Mouse (Mus musculus): ENCODE measurements around the gene Aurkaip1. TPM values are rescaled to one million over a fixed set of nuclear protein-coding genes. Genes with fewer than 3 reads are reported as not detected.

The Aurkaip1 gene
- polyA plus RNA-seq, 1 experiment from 2014 or later: 124 TPM

- Histone ChIP-seq H3K27ac (no peak overlapping the region), H3K9me3 (replicated peaks) (no peaks in the 10 kb centered on the region), H3K9ac (no peak overlapping the region), H3K36me3 (peaks cover 41% of the 10 kb centered on the region), H3K4me3 (no peak overlapping the region), H3K4me2 (no peak overlapping the region), H3K4me1 (replicated peaks) (peaks cover 3% of the 10 kb centered on the region), H3K27me3 (no peaks in the 10 kb centered on the region)
- no peak for ATAC-seq (replicated peaks; ENCODE audit: insufficient number of reproducible peaks, insufficient read depth, low FRiP score, low read depth)
- 93% methylated on average over 12 of the region's 12 CpGs for WGBS
Observed at GRCm38 (mm10) chr4:155854991-155855390, 23.9 kb downstream of the Aurkaip1 start.

DNA sequence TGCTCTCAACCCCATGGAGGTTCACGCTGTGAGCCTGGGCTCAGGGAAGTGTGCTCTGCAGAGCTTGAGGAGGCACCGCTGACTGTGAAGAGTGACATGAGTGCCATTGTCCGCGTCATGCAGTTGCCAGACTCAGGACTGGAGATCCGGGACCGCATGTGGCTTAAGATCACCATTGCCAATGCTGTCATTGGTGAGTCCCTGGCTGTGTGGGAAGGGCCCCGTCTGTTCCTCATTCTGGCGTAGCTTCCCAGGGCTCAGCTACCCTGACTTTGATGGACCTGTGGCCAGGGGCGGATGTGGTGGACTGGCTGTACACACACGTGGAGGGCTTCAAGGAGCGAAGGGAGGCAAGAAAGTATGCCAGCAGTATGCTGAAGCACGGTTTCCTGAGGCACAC, 25.0 kb downstream of the Aurkaip1 start:
- Histone ChIP-seq H3K4me1 (replicated peaks) (peaks cover 3% of the 10 kb centered on the region), H3K9ac (no peak overlapping the region), H3K27ac (no peak overlapping the region), H3K27me3 (no peaks in the 10 kb centered on the region), H3K4me3 (no peak overlapping the region), H3K4me2 (no peak overlapping the region), H3K36me3 (peaks cover 41% of the 10 kb centered on the region), H3K9me3 (replicated peaks) (no peaks in the 10 kb centered on the region)
- 91% methylated on average over 12 of the region's 12 CpGs for WGBS
- ATAC-seq (replicated peaks; ENCODE audit: insufficient number of reproducible peaks, insufficient read depth, low FRiP score, low read depth): no peak

- H3K9ac ChIP-seq: no peak overlapping the region
- WGBS: 76% methylated on average over 3 of the region's 3 CpGs
Observed at GRCm38 (mm10) chr4:155856881-155857280, 25.8 kb downstream of the Aurkaip1 start.

DNA sequence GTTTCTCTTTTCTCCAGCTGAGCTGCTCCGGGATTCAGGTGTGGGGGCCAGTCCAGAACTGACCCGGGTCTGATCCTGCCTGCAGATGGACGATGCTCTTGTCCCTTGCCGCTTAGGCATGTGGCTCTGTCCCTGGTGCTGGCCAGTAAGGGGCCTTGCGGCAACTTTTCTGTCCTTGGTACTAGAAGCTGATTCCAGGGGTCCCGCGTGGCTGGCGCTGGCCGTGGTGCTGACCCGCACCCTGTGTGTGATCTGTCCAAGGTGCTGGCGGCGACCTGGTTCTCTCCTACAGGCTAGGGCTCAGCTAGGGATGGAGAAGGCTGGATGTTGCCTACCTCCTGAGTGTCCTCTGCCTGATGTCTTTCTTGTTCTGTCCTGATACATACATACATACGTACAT, 28.2 kb downstream of the Aurkaip1 start:
- Histone ChIP-seq H3K36me3 (peaks cover 41% of the 10 kb centered on the region), H3K27me3 (no peaks in the 10 kb centered on the region), H3K9ac (no peak overlapping the region), H3K4me1 (replicated peaks) (no peaks in the 10 kb centered on the region), H3K9me3 (replicated peaks) (no peaks in the 10 kb centered on the region), H3K4me3 (no peak overlapping the region), H3K27ac (no peak overlapping the region), H3K4me2 (no peak overlapping the region)
- peak; percentile 24 for ATAC-seq (replicated peaks; ENCODE audit: insufficient number of reproducible peaks, insufficient read depth, low FRiP score, low read depth)
- WGBS: 15% methylated on average over 13 of the region's 13 CpGs

More at GRCm38 (mm10) chr4:155856881-155857280, 25.8 kb downstream of the Aurkaip1 start:
- H3K27me3 ChIP-seq: no peaks in the 10 kb centered on the region
- H3K4me3 ChIP-seq: no peak overlapping the region
- H3K4me1 ChIP-seq (replicated peaks): peaks cover 1% of the 10 kb centered on the region
- H3K4me2 ChIP-seq: no peak overlapping the region
- H3K27ac ChIP-seq: no peak overlapping the region
- ATAC-seq (replicated peaks; ENCODE audit: insufficient number of reproducible peaks, insufficient read depth, low FRiP score, low read depth): no peak
- H3K36me3 ChIP-seq: peaks cover 41% of the 10 kb centered on the region
- no peaks in the 10 kb centered on the region for H3K9me3 ChIP-seq (replicated peaks)

DNA sequence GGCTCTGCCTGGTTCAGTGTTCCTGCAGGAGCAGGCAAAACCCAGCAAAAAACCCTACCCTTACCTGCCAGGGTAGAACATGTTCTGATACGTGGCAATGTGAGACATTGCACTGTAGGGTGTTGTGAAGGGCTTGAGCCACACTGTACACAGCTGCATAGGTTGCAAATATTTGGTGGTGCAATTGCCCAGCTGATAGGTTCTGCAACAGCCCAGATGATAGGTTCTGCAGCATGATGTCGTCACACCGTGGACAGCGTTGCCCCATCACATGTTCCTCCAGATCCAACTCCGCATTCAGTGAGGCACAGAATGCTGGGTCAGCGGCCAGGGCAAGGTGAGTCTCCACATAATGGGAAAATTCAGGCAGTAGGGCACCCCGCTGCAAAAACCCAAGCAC, 30.7 kb downstream of the Aurkaip1 start:
- no peaks in the 10 kb centered on the region for H3K9me3 ChIP-seq (replicated peaks)

GRCm38 (mm10) chr4:155863001-155863400, 31.9 kb downstream of the Aurkaip1 start, which contains the start of gene Tas1r3:
TSS of gene Tas1r3 (minus strand) at chr4:155863362.
- Histone ChIP-seq H3K4me1 (replicated peaks) (no peaks in the 10 kb centered on the region), H3K4me2 (no peak within 1 kb of the TSS), H3K9me3 (replicated peaks) (no peaks in the 10 kb centered on the region), H3K9ac (no peak within 1 kb of the TSS), H3K27me3 (no peaks in the 10 kb centered on the region), H3K36me3 (peaks cover 21% of the 10 kb centered on the region), H3K4me3 (no peak within 1 kb of the TSS), H3K27ac (no peak within 1 kb of the TSS)
- ATAC-seq (replicated peaks; ENCODE audit: insufficient number of reproducible peaks, insufficient read depth, low FRiP score, low read depth): no peak
- WGBS: 80% methylated on average over 5 of the region's 5 CpGs

More for the DNA sequence above, 30.7 kb downstream of the Aurkaip1 start:
- Histone ChIP-seq H3K4me1 (replicated peaks) (no peaks in the 10 kb centered on the region), H3K4me2 (no peak overlapping the region), H3K27ac (no peak overlapping the region), H3K9ac (no peak overlapping the region), H3K4me3 (no peak overlapping the region), H3K36me3 (peaks cover 33% of the 10 kb centered on the region), H3K27me3 (no peaks in the 10 kb centered on the region)
- 85% methylated on average over 7 of the region's 7 CpGs for WGBS
- no peak for ATAC-seq (replicated peaks; ENCODE audit: insufficient number of reproducible peaks, insufficient read depth, low FRiP score, low read depth)

DNA sequence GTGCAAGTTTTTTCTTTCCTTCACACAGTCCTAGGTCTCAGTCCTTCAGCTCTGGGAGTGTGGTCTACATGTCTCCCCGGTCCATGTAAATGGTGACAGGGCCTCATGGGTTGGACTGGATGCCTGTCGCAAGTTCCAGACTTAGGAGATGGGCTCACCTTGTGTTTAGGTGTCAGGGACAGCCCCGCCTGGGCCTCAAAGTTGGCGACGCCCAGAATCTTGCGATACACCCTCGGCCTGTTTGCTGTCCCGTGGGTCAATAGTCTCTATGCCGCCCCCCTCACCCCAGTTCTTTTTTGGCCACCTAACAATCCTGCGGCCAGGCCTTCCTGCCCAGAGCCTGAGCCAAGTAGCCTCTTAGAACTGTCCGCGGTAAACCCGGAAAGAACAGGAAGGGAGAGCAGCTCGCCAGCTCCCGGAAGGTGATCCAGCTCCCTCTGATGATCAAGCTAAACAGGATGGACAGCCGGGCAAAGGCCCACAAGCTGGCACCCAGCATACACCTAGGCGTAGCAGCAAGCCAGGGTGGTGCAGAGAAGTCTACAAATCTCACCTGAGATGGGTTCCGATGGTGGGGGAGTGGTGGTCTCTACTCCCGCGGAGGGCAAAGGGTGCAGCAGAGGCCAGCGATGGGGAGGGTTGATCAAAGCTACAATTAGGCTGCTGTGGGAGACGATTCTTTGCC, 37.7 kb downstream of the Aurkaip1 start:
- 6% methylated on average over 22 of the region's 22 CpGs for WGBS
- H3K4me2 ChIP-seq: peak overlapping the region; percentile 88
- H3K9ac ChIP-seq: peak overlapping the region; percentile 64
- no peak overlapping the region for H3K27ac ChIP-seq
- H3K9me3 ChIP-seq (replicated peaks): no peaks in the 10 kb centered on the region
- H3K4me1 ChIP-seq (replicated peaks): peaks cover 13% of the 10 kb centered on the region
- peak overlapping the region; percentile 78 for H3K4me3 ChIP-seq
- no peaks in the 10 kb centered on the region for H3K27me3 ChIP-seq
- peaks cover 24% of the 10 kb centered on the region for H3K36me3 ChIP-seq
- peak; percentile 19; the same call in 1 of the 2 replicates for ATAC-seq (replicated peaks; ENCODE audit: insufficient number of reproducible peaks, insufficient read depth, low FRiP score, low read depth)

GRCm38 (mm10) chr4:155869317-155870033, 38.4 kb downstream of the Aurkaip1 start, which contains the start of the genes Cptp and Ints11:
TSS of gene Cptp (minus strand) at chr4:155869440.
TSS of gene Ints11 (plus strand) at chr4:155869546.
- peak; percentile 96 for ATAC-seq (replicated peaks; ENCODE audit: insufficient number of reproducible peaks, insufficient read depth, low FRiP score, low read depth)
- Histone ChIP-seq H3K9ac (peak within 1 kb of the TSS; percentile 76), H3K4me2 (peak within 1 kb of the TSS; percentile 88), H3K9me3 (replicated peaks) (no peaks in the 10 kb centered on the region), H3K36me3 (peaks cover 30% of the 10 kb centered on the region), H3K4me1 (replicated peaks) (peaks cover 13% of the 10 kb centered on the region), H3K27me3 (no peaks in the 10 kb centered on the region), H3K27ac (peak within 1 kb of the TSS; percentile 55), H3K4me3 (peak within 1 kb of the TSS; percentile 78)
- WGBS: 0% methylated on average over 63 of the region's 63 CpGs

DNA sequence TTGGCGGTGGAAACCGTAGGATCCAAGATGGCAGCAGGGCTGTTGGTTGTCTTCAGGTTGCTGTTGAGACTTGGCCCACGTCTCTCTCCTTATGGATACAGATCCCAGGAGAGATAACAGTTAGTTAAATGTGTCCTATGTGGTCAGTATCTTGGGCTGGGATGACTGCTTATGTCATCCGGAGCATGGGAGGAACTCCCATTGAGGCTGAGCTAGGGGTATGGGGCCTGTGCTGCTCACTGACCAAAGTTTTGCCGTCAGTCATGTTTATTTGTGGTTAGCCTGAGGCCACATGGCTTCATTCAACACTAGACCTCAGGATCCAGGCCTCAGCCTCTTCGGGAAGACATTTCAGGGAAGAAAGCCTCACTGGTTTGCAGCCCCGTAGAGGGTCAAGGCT, 40.3 kb downstream of the Aurkaip1 start:
- 0 out of 2 replicates have a peak overlapping the region, but pooled peaks have one; percentile 28 for H3K9ac ChIP-seq
- 88% methylated on average over 7 of the region's 7 CpGs for WGBS
- no peaks in the 10 kb centered on the region for H3K27me3 ChIP-seq
- H3K4me2 ChIP-seq: no peak overlapping the region
- H3K27ac ChIP-seq: no peak overlapping the region
- H3K4me3 ChIP-seq: no peak overlapping the region
- H3K4me1 ChIP-seq (replicated peaks): peaks cover 13% of the 10 kb centered on the region
- no peaks in the 10 kb centered on the region for H3K9me3 ChIP-seq (replicated peaks)
- peaks cover 36% of the 10 kb centered on the region for H3K36me3 ChIP-seq
- ATAC-seq (replicated peaks; ENCODE audit: insufficient number of reproducible peaks, insufficient read depth, low FRiP score, low read depth): no peak
